Mouse (Mus musculus) liver, embryonic 14.5 days (tissue): Measurements from ENCODE around the gene Nos1ap.

ENCODE experiments used
- CTCF ChIP-seq: IDR thresholded peaks from 2 replicates; pipeline ENCODE4 v1.5.1; 2016; ENCODE audit warnings: antibody characterized with exemption, low read depth, control low read depth
- EP300 ChIP-seq: IDR thresholded peaks from 2 replicates; pipeline ENCODE4 v1.6.1; 2016; ENCODE audit warnings: antibody characterized with exemption, low read depth

GRCm38 (mm10) chr1:170308503-170308902 lies 281.2 kb downstream of the Nos1ap start, which contains the start of gene Spata46:
- TF ChIP-seq CTCF (no peak), EP300 (no peak)
